Mouse (Mus musculus) stomach, postnatal 0 days (tissue): ENCODE measurements at regions not wholly inside any gene's neighbourhood (a gene's known extent, or its start where the extent isn't known, plus 50 kb on each side); places are given as distances from the start of the nearest gene placed in this dataset.

Experiments used
- CTCF ChIP-seq: IDR thresholded peaks from 2 replicates; pipeline ENCODE4 v1.5.1; 2016; ENCODE audit warnings: antibody characterized with exemption, low read depth, mild to moderate bottlenecking, moderate library complexity
- EP300 ChIP-seq: optimal IDR thresholded peaks from 2 replicates; pipeline ENCODE3; 2016; ENCODE audit warnings: antibody characterized with exemption

DNA sequence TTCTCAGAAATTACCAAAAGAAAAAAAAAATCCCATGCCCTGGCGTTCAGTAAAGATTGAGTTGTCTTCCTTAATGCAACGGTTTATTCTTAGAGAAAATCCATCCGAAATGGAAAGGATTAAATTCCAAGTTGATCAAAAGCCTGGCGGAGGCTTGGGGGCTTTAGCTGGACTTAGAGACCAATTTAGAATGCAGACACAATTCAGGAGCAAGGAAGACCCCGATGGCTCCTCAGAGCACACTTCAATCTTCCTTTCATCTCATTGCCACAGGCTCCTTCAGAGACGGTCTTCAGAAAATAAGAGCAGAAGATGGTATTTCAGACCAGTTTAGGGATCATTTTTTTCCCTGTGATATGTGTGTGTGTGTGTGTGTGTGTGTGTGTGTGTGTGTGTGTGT, 171.8 kb downstream of the Ankrd50 start:
- no peak for TF ChIP-seq CTCF
- no peak for TF ChIP-seq EP300
